Mouse (Mus musculus) kidney, adult 2 months (tissue): ENCODE measurements around the gene Lhfp. TPM values are rescaled to one million over a fixed set of nuclear protein-coding genes. Genes with fewer than 3 reads are reported as not detected.

ENCODE experiments used
- DNase-seq: peaks from one replicate; pipeline ENCODE4 v3.0.0; 2021
- H3K27ac ChIP-seq: fragments of 200-500 bp; 2 replicates; pipeline ENCODE4 v1.5.1; 2012; ENCODE audit warnings: low read depth, low read length, control low read depth, inconsistent platforms; ENCODE audit not compliant: insufficient read depth
- H3K27me3 ChIP-seq: fragments of 200-500 bp; replicated peaks from 2 replicates; pipeline ENCODE4 v1.6.1; 2012; ENCODE audit warnings: mild to moderate bottlenecking, moderate library complexity, low read length, inconsistent platforms; ENCODE audit not compliant: control insufficient read depth, insufficient read depth
- H3K36me3 ChIP-seq: fragments of 200-500 bp; 2 replicates; pipeline ENCODE4 v1.6.1; 2012; ENCODE audit warnings: mild to moderate bottlenecking, moderate library complexity, low read length, inconsistent platforms; ENCODE audit not compliant: control insufficient read depth, insufficient read depth
- H3K4me1 ChIP-seq: fragments of 200-500 bp; 2 replicates; pipeline ENCODE4 v1.6.1; 2011; ENCODE audit warnings: low read length; ENCODE audit not compliant: control insufficient read depth, insufficient read depth
- H3K4me3 ChIP-seq: fragments of 200-500 bp; 2 replicates; pipeline ENCODE4 v1.5.1; 2011; ENCODE audit warnings: mild to moderate bottlenecking, low read depth, low read length, control low read depth; ENCODE audit not compliant: insufficient read depth
- CTCF ChIP-seq: fragments of 200-500 bp; conservative IDR thresholded peaks from 2 replicates; pipeline ENCODE4 v1.5.1; 2011; ENCODE audit warnings: low read depth, mild to moderate bottlenecking, control low read depth, low read length, moderate library complexity, mixed read lengths; ENCODE audit not compliant: insufficient read depth, insufficient read length
- POLR2A ChIP-seq: fragments of 200-500 bp; IDR thresholded peaks from one replicate; pipeline ENCODE4 v1.6.1; 2011; ENCODE audit warnings: low read depth, low read length, control low read depth
- WGBS: fragments of 180-500 bp; shearing (Covaris S2); methylation state at CpG from one replicate; pipeline ENCODE4 v1.1.7; 2018; 5-methylcytosine and 5-hydroxymethylcytosine counted together
- polyA plus RNA-seq: library from polyadenylated mRNA; depleted of rRNA; stranded (reverse); fragments of >200 nt; gene quantifications from 2 replicates; pipeline ENCODE4 v1.2.3, GENCODE M21; 2012; rRNA removed

Lhfp gene
- polyA plus RNA-seq, 1 experiment = 47.7 TPM

GRCm38 (mm10) chr3:53305860-53306259 lies 264.5 kb downstream of the Lhfp start:
- DNase-seq = no peak
- no peaks in the 10 kb centered on the region for H3K27me3 ChIP-seq
- 98% methylated on average over 1 of the region's 1 CpGs for WGBS
- H3K36me3 ChIP-seq = no peaks in the 10 kb centered on the region
- no peak overlapping the region for H3K4me3 ChIP-seq
- no peak for TF ChIP-seq CTCF
- no peak for TF ChIP-seq POLR2A
- H3K27ac ChIP-seq = no peak overlapping the region
- H3K4me1 ChIP-seq = no peaks in the 10 kb centered on the region

- Histone ChIP-seq H3K36me3 (no peaks in the 10 kb centered on the region), H3K4me3 (no peak overlapping the region), H3K27me3 (no peaks in the 10 kb centered on the region), H3K4me1 (no peaks in the 10 kb centered on the region), H3K27ac (no peak overlapping the region)
- no peak for DNase-seq
- WGBS = 60% methylated on average over 5 of the region's 5 CpGs
- TF ChIP-seq CTCF (no peak), POLR2A (no peak)
Measured at GRCm38 (mm10) chr3:53308649-53309048, 267.3 kb downstream of the Lhfp start.

DNA sequence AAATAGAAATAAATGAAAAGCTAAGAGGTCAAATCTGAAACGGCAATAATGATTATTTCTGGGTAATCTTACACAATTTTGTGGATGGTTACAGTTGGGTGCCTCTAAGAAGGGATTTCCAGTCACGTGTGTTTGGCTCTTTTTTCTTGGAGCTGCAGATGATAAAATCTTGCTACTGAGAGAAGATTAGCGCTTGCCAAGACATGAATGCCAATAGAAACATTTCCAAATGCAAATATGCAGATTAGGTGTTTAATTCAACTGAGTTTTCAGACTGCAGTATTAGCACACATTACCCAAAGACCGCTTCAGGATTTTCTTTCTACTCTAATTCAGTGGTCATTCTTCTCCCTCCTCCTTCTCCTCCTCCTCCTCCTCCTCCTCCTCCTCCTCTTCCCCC lies 268.8 kb downstream of the Lhfp start:
- TF ChIP-seq CTCF = no peak
- no peak for TF ChIP-seq POLR2A
- 54% methylated on average over 4 of the region's 4 CpGs for WGBS
- Histone ChIP-seq H3K27ac (no peak overlapping the region), H3K36me3 (no peaks in the 10 kb centered on the region), H3K4me1 (no peaks in the 10 kb centered on the region), H3K4me3 (no peak overlapping the region), H3K27me3 (no peaks in the 10 kb centered on the region)
- DNase-seq = no peak

- H3K4me1 ChIP-seq = no peaks in the 10 kb centered on the region
- no peak overlapping the region for H3K4me3 ChIP-seq
- H3K27me3 ChIP-seq = no peaks in the 10 kb centered on the region
- no peak for DNase-seq
- H3K36me3 ChIP-seq = no peaks in the 10 kb centered on the region
- H3K27ac ChIP-seq = no peak overlapping the region
- no peak for TF ChIP-seq CTCF
- TF ChIP-seq POLR2A = no peak
- 96% methylated on average over 2 of the region's 2 CpGs for WGBS
Measured at GRCm38 (mm10) chr3:53310615-53311014, 269.3 kb downstream of the Lhfp start.

Other genes starting within 250 kb of the Lhfp start
- gene Cog6, start 24.3 kb upstream of the Lhfp start, polyA plus RNA-seq = 21.5 and 22.2 TPM in 2 replicates